Mouse (Mus musculus) C2C12 (cell line): ENCODE data around the gene Ift81.

Source experiments
- CTCF ChIP-seq: IDR thresholded peaks from one replicate; pipeline ENCODE4 v1.5.1; 2011; ENCODE audit not compliant: control insufficient read depth, insufficient read depth, insufficient read length
- MYOD1 ChIP-seq: IDR thresholded peaks from one replicate; pipeline ENCODE4 v1.6.1; 2011; ENCODE audit warnings: low read depth; ENCODE audit not compliant: control insufficient read depth, insufficient read length

DNA sequence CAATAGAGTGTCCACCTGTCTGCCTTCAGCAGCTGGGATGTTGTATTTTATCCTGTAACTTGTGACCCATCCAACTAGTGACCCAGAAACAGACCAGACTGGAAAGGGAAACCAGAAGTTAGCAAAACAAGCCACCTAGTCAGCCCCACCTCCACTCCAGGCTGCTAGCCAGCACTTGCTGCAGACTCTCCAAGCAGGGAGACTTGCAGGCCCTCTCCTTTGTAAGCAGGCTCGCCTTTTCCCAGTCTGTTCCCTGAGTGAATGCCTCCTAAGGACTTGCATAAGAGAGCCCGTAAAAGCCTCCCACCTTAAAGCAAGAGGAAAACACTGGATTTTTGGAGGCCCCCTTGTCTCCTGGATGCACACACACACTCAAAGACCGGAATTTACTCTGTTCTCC lies 85.0 kb downstream of the Ift81 start:
- TF ChIP-seq CTCF (no peak), MYOD1 (no peak)
